Comparison of ENCODE assay signal across 8 mouse cellular contexts in genomic region chr16:75343028-75343901, GRCm38 (mm10).
DNase-seq lines count a peak whose midpoint lies in the region; ATAC-seq and TF ChIP-seq lines count a peak whose summit lies in the region.

No protein-coding gene starts in this region.

- no peaks in the 10 kb centered on the region for H3K27me3 ChIP-seq in intestine, embryonic 15.5 days (replicated peaks)

- peak overlapping the region; percentile 50 for H3K4me3 ChIP-seq in gastrocnemius, adult 2 months
- H3K4me3 ChIP-seq in intestine, embryonic 15.5 days (replicated peaks): no peak overlapping the region

- 0 out of 2 replicates have a peak overlapping the region, but pooled peaks have one; percentile 9 for H3K4me2 ChIP-seq in intestine, embryonic 15.5 days (replicated peaks)

- H3K27ac ChIP-seq in gastrocnemius, adult 2 months: no peak overlapping the region
- H3K27ac ChIP-seq in intestine, embryonic 15.5 days: no peak overlapping the region

- TF ChIP-seq CTCF in gastrocnemius, adult 2 months (IDR thresholded peaks at IDR 0.05): peak; percentile 75

- H3K4me1 ChIP-seq in intestine, embryonic 15.5 days (replicated peaks): no peaks in the 10 kb centered on the region

- WGBS in intestine, embryonic 15.5 days: 34% methylated on average over 11 of the region's 11 CpGs

- H3K36me3 ChIP-seq in intestine, embryonic 15.5 days: no peaks in the 10 kb centered on the region

- no peaks in the 10 kb centered on the region for H3K9me3 ChIP-seq in intestine, embryonic 15.5 days

- ATAC-seq in intestine, embryonic 15.5 days: no peak

- no peak overlapping the region for H3K9ac ChIP-seq in intestine, embryonic 15.5 days

- intact Hi-C loops in gastrocnemius, adult 2 months (cut with DNase I): loop anchor here (5.0 kb wide), 1 partner anchor 1559 kb away; no protein-coding TSS in a partner anchor
- intact Hi-C loops in gastrocnemius, postnatal 14 days (cut with DNase I; ENCODE audit: low total_unique reads): no loop called here

- DNase-seq in gastrocnemius, adult 2 months: no peak
- DNase-seq in gastrocnemius, postnatal 14 days: no peak
- peak; percentile 17 for DNase-seq in thymus, postnatal 0 days (ENCODE audit: low spot score)
- no peak for DNase-seq in thymus, postnatal 25 days
- DNase-seq in retina, postnatal 7 days (ENCODE audit: low read depth, low spot score): peak; percentile 4
- no peak for DNase-seq in cerebellum, adult 11 months
- no peak for DNase-seq in adrenal gland, postnatal 4 days (ENCODE audit: low spot score in 2 of 2)

Comparison
In these comparisons a context has a peak if more than half of its experiments do, and no peak if none do; other contexts are left out.
1. DNase-seq: peak in thymus, postnatal 0 days (single experiment) and retina, postnatal 7 days (single experiment); none in gastrocnemius, adult 2 months (single experiment), gastrocnemius, postnatal 14 days (single experiment), thymus, postnatal 25 days (single experiment), cerebellum, adult 11 months (single experiment) and adrenal gland, postnatal 4 days (0 of 2).